Mouse (Mus musculus) cerebellum, adult 2 months (tissue): ENCODE measurements around the gene Ntn1. TPM values are rescaled to one million over a fixed set of nuclear protein-coding genes. Genes with fewer than 3 reads are reported as not detected.
A peak's percentile ranks its signal among the peaks of the same experiment; 100 is the strongest.

Source experiments
- DNase-seq, 2 experiments: peaks; one replicate each; pipeline ENCODE4 v3.0.0; 2021
- H3K27ac ChIP-seq: fragments of 200-500 bp; 2 replicates; pipeline ENCODE4 v1.5.1; 2012; ENCODE audit warnings: low read length, control low read depth, inconsistent platforms; ENCODE audit not compliant: insufficient read depth
- H3K27me3 ChIP-seq: fragments of 200-500 bp; 2 replicates; pipeline ENCODE4 v1.6.1; 2012; ENCODE audit warnings: inconsistent platforms, mild to moderate bottlenecking, low read length, moderate library complexity; ENCODE audit not compliant: control insufficient read depth, insufficient read depth
- H3K4me1 ChIP-seq: fragments of 200-500 bp; 2 replicates; pipeline ENCODE4 v1.6.1; 2011; ENCODE audit warnings: low read length; ENCODE audit not compliant: control insufficient read depth, insufficient read depth
- H3K4me3 ChIP-seq: fragments of 200-500 bp; replicated peaks from 2 replicates; pipeline ENCODE3; 2011; ENCODE audit warnings: mild to moderate bottlenecking, low read depth, low read length, control low read depth; ENCODE audit not compliant: insufficient read depth
- CTCF ChIP-seq: fragments of 200-500 bp; IDR thresholded peaks from 2 replicates; pipeline ENCODE4 v1.5.1; 2011; ENCODE audit warnings: low read depth, mild to moderate bottlenecking, control low read depth, low read length, moderate library complexity, borderline replicate concordance; ENCODE audit not compliant: insufficient read depth
- POLR2A ChIP-seq: fragments of 200-500 bp; IDR thresholded peaks from 2 replicates; pipeline ENCODE4 v1.6.1; 2011; ENCODE audit warnings: low read length, control low read depth, borderline replicate concordance; ENCODE audit not compliant: insufficient read depth
- WGBS: fragments of 180-500 bp; shearing (Covaris S2); methylation state at CpG from one replicate; pipeline ENCODE4 v1.1.7; 2018; 5-methylcytosine and 5-hydroxymethylcytosine counted together
- polyA plus RNA-seq: library from polyadenylated mRNA; depleted of rRNA; stranded (reverse); fragments of >200 nt; gene quantifications from 2 replicates; pipeline ENCODE4 v1.2.3, GENCODE M21; 2012

Gene Ntn1
- polyA plus RNA-seq, 1 experiment = 22.0 TPM

DNA sequence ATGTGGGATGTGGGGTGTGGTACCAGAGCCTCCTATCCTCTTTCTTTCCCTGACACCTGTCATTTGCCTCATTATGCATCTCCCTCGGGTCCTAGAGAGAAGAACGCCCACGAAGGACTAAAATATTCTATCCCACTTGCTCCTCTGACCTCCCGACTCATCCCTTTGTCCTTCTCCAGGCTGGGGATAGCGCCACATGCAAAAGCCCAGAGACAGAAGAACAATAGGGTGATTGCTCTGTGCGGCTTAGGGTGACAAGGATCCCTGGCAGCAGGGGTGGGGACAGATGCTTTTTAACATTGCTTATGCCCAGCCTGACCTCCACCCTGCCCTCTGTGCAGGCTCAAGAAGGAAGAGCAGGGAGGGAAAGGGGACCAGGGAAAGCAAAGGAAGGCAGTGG, 152.7 kb downstream of the Ntn1 start:
- no peak overlapping the region for H3K4me3 ChIP-seq
- H3K27me3 ChIP-seq = no peaks in the 10 kb centered on the region
- no peak for TF ChIP-seq POLR2A
- TF ChIP-seq CTCF = no peak
- H3K4me1 ChIP-seq = peaks cover 7% of the 10 kb centered on the region
- WGBS = 60% methylated on average over 6 of the region's 6 CpGs
- no peak overlapping the region for H3K27ac ChIP-seq
- DNase-seq = no peak

- H3K27ac ChIP-seq = no peak overlapping the region
- H3K27me3 ChIP-seq = no peaks in the 10 kb centered on the region
- H3K4me3 ChIP-seq = no peak overlapping the region
- peaks cover 7% of the 10 kb centered on the region for H3K4me1 ChIP-seq
- TF ChIP-seq POLR2A = no peak
- no peak for TF ChIP-seq CTCF
- WGBS = 70% methylated on average over 5 of the region's 5 CpGs
- no peak for DNase-seq
Observed at GRCm38 (mm10) chr11:68244992-68245261, 155.7 kb downstream of the Ntn1 start.

DNA sequence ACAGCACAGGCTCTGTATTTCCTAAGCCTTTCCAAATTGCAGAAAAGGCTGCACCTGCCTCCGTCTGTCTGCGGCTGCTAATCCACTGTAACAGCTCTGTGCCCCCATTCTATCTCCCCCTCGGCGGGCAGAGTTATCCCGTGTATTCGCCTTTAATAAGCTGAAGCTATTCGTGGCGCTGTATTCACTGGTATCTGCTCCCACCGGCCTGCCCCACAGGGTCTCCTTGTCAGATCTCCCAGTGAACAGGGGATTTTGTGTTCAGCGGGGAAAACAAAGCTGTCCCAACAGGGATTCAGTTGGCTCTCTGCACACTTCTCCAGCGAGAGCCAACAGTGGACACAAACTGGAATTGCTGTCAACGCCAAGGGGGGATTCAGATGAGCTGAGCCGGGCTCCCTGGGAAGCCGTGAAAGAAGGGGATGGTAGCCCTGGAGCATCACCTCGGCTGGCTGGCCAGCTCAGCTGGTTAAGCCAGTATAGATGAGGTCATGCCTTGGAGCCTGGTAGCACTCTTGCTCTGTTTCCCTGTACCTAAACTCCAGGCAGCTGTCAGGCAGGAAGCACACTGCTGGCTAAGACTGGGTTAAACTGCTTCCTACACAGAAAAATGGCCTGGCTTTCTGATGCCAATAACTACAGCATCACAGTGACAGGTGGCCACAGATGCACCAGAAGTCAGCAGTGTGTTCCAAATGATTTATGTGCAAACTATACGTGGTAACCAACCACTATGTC, 156.2 kb downstream of the Ntn1 start:
- DNase-seq = no peak
- WGBS = 40% methylated on average over 16 of the region's 16 CpGs
- H3K27me3 ChIP-seq = no peaks in the 10 kb centered on the region
- H3K27ac ChIP-seq = no peak overlapping the region
- peaks cover 7% of the 10 kb centered on the region for H3K4me1 ChIP-seq
- no peak overlapping the region for H3K4me3 ChIP-seq
- TF ChIP-seq CTCF (no peak), POLR2A (no peak)

- DNase-seq = no peak
- Histone ChIP-seq H3K27ac (no peak overlapping the region), H3K27me3 (no peaks in the 10 kb centered on the region), H3K4me3 (no peak overlapping the region), H3K4me1 (peaks cover 7% of the 10 kb centered on the region)
- WGBS = 75% methylated on average over 5 of the region's 5 CpGs
- TF ChIP-seq POLR2A (no peak), CTCF (no peak)
Observed at GRCm38 (mm10) chr11:68239756-68240155, 160.9 kb downstream of the Ntn1 start.

DNA sequence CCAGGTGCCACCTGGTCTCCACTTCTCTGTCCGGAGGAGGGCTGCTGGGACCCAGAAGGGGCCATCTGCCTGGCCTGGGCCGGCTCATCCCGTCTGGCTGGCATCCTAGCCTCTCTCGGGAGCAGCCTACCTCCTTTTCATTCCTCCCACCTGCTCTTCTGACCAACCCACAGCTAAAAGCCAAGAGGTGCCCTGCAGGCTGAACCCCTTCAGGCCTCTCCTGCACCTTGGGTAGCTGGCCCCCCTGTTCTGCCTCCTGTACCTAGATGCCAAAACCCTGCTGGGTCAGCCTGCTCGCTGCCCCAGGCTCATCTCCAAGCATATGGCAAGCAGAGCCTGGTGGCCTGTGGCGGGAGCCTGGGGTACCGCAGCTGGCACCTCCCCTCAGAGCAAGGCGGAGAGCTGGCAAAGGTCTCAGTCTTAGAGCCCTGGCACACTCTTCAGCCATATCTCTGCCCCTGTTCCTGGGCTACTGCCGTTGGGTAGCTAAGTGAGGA, 167.1 kb downstream of the Ntn1 start:
- TF ChIP-seq POLR2A (no peak), CTCF (no peak)
- Histone ChIP-seq H3K27me3 (no peaks in the 10 kb centered on the region), H3K27ac (peak overlapping the region; percentile 73), H3K4me1 (peaks cover 13% of the 10 kb centered on the region), H3K4me3 (no peak overlapping the region)
- WGBS = 7% methylated on average over 9 of the region's 9 CpGs
- peak; percentile 93 to 96 for DNase-seq

DNA sequence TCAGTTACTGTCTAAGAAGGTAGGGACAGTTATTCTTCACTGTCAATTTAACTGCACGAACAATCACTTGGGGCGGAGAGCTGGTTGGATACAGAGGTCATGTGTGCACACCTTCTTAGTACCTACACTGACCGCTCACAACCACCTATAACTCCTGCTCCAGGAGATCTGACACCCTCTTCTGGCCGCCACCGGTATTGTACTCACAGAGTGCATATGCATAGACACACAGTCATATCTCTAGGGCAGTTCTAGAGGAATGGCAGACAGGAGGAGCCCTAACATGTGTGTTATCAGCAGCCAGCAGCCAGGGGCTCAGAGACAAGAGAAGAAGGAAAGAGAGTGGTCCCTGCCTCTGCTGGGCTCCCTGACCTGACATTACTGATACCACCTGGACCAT, 169.1 kb downstream of the Ntn1 start:
- DNase-seq = no peak
- Histone ChIP-seq H3K27me3 (no peaks in the 10 kb centered on the region), H3K4me1 (peaks cover 15% of the 10 kb centered on the region), H3K27ac (no peak overlapping the region), H3K4me3 (no peak overlapping the region)
- 98% methylated on average over 5 of the region's 5 CpGs for WGBS
- TF ChIP-seq CTCF (no peak), POLR2A (no peak)

- Histone ChIP-seq H3K4me3 (no peak overlapping the region), H3K4me1 (peaks cover 24% of the 10 kb centered on the region), H3K27me3 (no peaks in the 10 kb centered on the region), H3K27ac (no peak overlapping the region)
- no peak for DNase-seq
- TF ChIP-seq POLR2A (no peak), CTCF (no peak)
- 66% methylated on average over 18 of the region's 18 CpGs for WGBS
Observed at GRCm38 (mm10) chr11:68228941-68229665, 171.5 kb downstream of the Ntn1 start.

DNA sequence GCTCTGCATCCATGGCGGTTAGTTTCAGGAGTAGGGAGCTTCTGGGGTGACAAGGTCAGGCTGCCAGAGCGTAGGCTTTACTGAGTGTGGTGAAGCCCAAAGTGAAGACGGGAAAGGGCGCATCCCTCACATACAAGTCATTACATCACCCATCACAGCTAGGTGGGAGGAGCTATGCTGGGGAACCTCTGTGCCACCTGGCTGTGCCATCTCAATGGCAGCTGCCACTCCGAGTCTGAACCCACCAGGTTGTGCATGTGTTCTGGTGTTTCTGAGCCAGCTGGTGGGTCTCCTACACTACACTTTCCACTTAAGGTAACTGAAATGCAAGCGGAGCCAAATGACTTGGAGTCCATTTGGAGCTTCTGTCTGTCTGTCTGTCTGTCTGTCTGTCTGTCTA, 172.8 kb downstream of the Ntn1 start:
- WGBS = 94% methylated on average over 6 of the region's 6 CpGs
- H3K27ac ChIP-seq = no peak overlapping the region
- TF ChIP-seq CTCF (no peak), POLR2A (no peak)
- no peaks in the 10 kb centered on the region for H3K27me3 ChIP-seq
- H3K4me1 ChIP-seq = peaks cover 20% of the 10 kb centered on the region
- H3K4me3 ChIP-seq = no peak overlapping the region
- no peak for DNase-seq
